Mouse (Mus musculus): ENCODE measurements around the gene Fgfr2. TPM values are rescaled to one million over a fixed set of nuclear protein-coding genes. Genes with fewer than 3 reads are reported as not detected.

The Fgfr2 gene
- total RNA-seq, 1 experiment, result 37.5 TPM

- H3K4me3 ChIP-seq (ENCODE audit: insufficient read depth in 1 of 2, low read depth in 1 of 2, low read length in 2 of 2, poor library complexity in 1 of 2, severe bottlenecking in 1 of 2), result no peak overlapping the region
- H3K9ac ChIP-seq (ENCODE audit: insufficient read depth, low read depth, low read length, poor library complexity, severe bottlenecking), result no peak overlapping the region
- TF ChIP-seq ZC3H11A (IDR thresholded peaks at IDR 0.05; ENCODE audit: borderline replicate concordance, low read depth, low read length) (no peak), HCFC1 (IDR thresholded peaks at IDR 0.05; ENCODE audit: borderline replicate concordance, insufficient read depth, low read length) (no peak), MAFK (IDR thresholded peaks at IDR 0.05; ENCODE audit: insufficient read depth, low read depth, low read length) (no peak), CHD2 (IDR thresholded peaks at IDR 0.05; ENCODE audit: low read depth, low read length) (no peak), ZNF384 (IDR thresholded peaks at IDR 0.05; ENCODE audit: low read depth, low read length) (no peak)
- no peaks in the 10 kb centered on the region for H3K9me3 ChIP-seq (ENCODE audit: control insufficient read depth, insufficient read depth, low read depth, low read length)
- H3K27ac ChIP-seq (ENCODE audit: insufficient read depth, low read depth, low read length, poor library complexity, severe bottlenecking), result no peak overlapping the region
- no peak for DNase-seq (ENCODE audit: low read depth, low spot score)
- in situ Hi-C loops (cut with MboI; ENCODE audit: low sequenced_read_pairs in 2 of 2, unreplicated experiment in 2 of 2), result no loop called here
- peaks cover 0 to 4% of the 10 kb centered on the region in 2 experiments; a peak in 1 of 4 replicates for H3K4me1 ChIP-seq (ENCODE audit: control insufficient read depth in 2 of 2, insufficient read depth in 2 of 2, low read length in 2 of 2, poor library complexity in 1 of 2)
- H3K36me3 ChIP-seq (ENCODE audit: control insufficient read depth, insufficient read depth, low read length, poor library complexity, severe bottlenecking), result peaks cover 13% of the 10 kb centered on the region; the same call in 1 of the 2 replicates
These were observed 2421.8 kb downstream of the Fgfr2 start for GRCm38 (mm10) chr7:130701336-130701735.

- Histone ChIP-seq H3K4me3 (ENCODE audit: insufficient read depth in 1 of 2, low read depth in 1 of 2, low read length in 2 of 2, poor library complexity in 1 of 2, severe bottlenecking in 1 of 2) (no peak overlapping the region), H3K9me3 (ENCODE audit: control insufficient read depth, insufficient read depth, low read depth, low read length) (no peaks in the 10 kb centered on the region), H3K27ac (ENCODE audit: insufficient read depth, low read depth, low read length, poor library complexity, severe bottlenecking) (no peak overlapping the region), H3K36me3 (ENCODE audit: control insufficient read depth, insufficient read depth, low read length, poor library complexity, severe bottlenecking) (peaks cover 13% of the 10 kb centered on the region; the same call in 1 of the 2 replicates), H3K9ac (ENCODE audit: insufficient read depth, low read depth, low read length, poor library complexity, severe bottlenecking) (no peak overlapping the region), H3K4me1 (ENCODE audit: control insufficient read depth in 2 of 2, insufficient read depth in 2 of 2, low read length in 2 of 2, poor library complexity in 1 of 2) (peaks cover 0 to 11% of the 10 kb centered on the region in 2 experiments; a peak in 1 of 4 replicates)
- no peak for TF ChIP-seq MAFK (IDR thresholded peaks at IDR 0.05; ENCODE audit: insufficient read depth, low read depth, low read length)
- TF ChIP-seq HCFC1 (IDR thresholded peaks at IDR 0.05; ENCODE audit: borderline replicate concordance, insufficient read depth, low read length), result no peak
- TF ChIP-seq CHD2 (IDR thresholded peaks at IDR 0.05; ENCODE audit: low read depth, low read length), result no peak
- TF ChIP-seq ZNF384 (IDR thresholded peaks at IDR 0.05; ENCODE audit: low read depth, low read length), result no peak
- TF ChIP-seq ZC3H11A (IDR thresholded peaks at IDR 0.05; ENCODE audit: borderline replicate concordance, low read depth, low read length), result no peak
- in situ Hi-C loops (cut with MboI; ENCODE audit: low sequenced_read_pairs in 2 of 2, unreplicated experiment in 2 of 2), result no loop called here
- no peak for DNase-seq (ENCODE audit: low read depth, low spot score)
These were observed 2424.7 kb downstream of the Fgfr2 start for GRCm38 (mm10) chr7:130698480-130698879.

- no peak overlapping the region for H3K4me3 ChIP-seq (ENCODE audit: insufficient read depth in 1 of 2, low read depth in 1 of 2, low read length in 2 of 2, poor library complexity in 1 of 2, severe bottlenecking in 1 of 2)
- DNase-seq (ENCODE audit: low read depth, low spot score), result no peak
- H3K4me1 ChIP-seq (ENCODE audit: control insufficient read depth in 2 of 2, insufficient read depth in 2 of 2, low read length in 2 of 2, poor library complexity in 1 of 2), result peaks cover 0 to 11% of the 10 kb centered on the region in 2 experiments; a peak in 2 of 4 replicates
- peaks cover 10% of the 10 kb centered on the region; the same call in 1 of the 2 replicates for H3K36me3 ChIP-seq (ENCODE audit: control insufficient read depth, insufficient read depth, low read length, poor library complexity, severe bottlenecking)
- H3K27ac ChIP-seq (ENCODE audit: insufficient read depth, low read depth, low read length, poor library complexity, severe bottlenecking), result no peak overlapping the region
- no peak for TF ChIP-seq MAFK (IDR thresholded peaks at IDR 0.05; ENCODE audit: insufficient read depth, low read depth, low read length)
- no peak for TF ChIP-seq HCFC1 (IDR thresholded peaks at IDR 0.05; ENCODE audit: borderline replicate concordance, insufficient read depth, low read length)
- TF ChIP-seq CHD2 (IDR thresholded peaks at IDR 0.05; ENCODE audit: low read depth, low read length), result no peak
- TF ChIP-seq ZC3H11A (IDR thresholded peaks at IDR 0.05; ENCODE audit: borderline replicate concordance, low read depth, low read length), result no peak
- no peak for TF ChIP-seq ZNF384 (IDR thresholded peaks at IDR 0.05; ENCODE audit: low read depth, low read length)
- in situ Hi-C loops (cut with MboI; ENCODE audit: low sequenced_read_pairs in 2 of 2, unreplicated experiment in 2 of 2), result no loop called here
- H3K9me3 ChIP-seq (ENCODE audit: control insufficient read depth, insufficient read depth, low read depth, low read length), result no peaks in the 10 kb centered on the region
- H3K9ac ChIP-seq (ENCODE audit: insufficient read depth, low read depth, low read length, poor library complexity, severe bottlenecking), result no peak overlapping the region
These were observed 2426.6 kb downstream of the Fgfr2 start for GRCm38 (mm10) chr7:130696347-130697234.

GRCm38 (mm10) chr7:130695669-130696338 is 2427.3 kb downstream of the Fgfr2 start:
- peaks cover 5% of the 10 kb centered on the region; the same call in 1 of the 2 replicates for H3K36me3 ChIP-seq (ENCODE audit: control insufficient read depth, insufficient read depth, low read length, poor library complexity, severe bottlenecking)
- peaks cover 0 to 16% of the 10 kb centered on the region in 2 experiments; a peak in 2 of 4 replicates for H3K4me1 ChIP-seq (ENCODE audit: control insufficient read depth in 2 of 2, insufficient read depth in 2 of 2, low read length in 2 of 2, poor library complexity in 1 of 2)
- no peak for DNase-seq (ENCODE audit: low read depth, low spot score)
- H3K4me3 ChIP-seq (ENCODE audit: insufficient read depth in 1 of 2, low read depth in 1 of 2, low read length in 2 of 2, poor library complexity in 1 of 2, severe bottlenecking in 1 of 2), result no peak overlapping the region
- in situ Hi-C loops (cut with MboI; ENCODE audit: low sequenced_read_pairs in 2 of 2, unreplicated experiment in 2 of 2), result no loop called here
- no peaks in the 10 kb centered on the region for H3K9me3 ChIP-seq (ENCODE audit: control insufficient read depth, insufficient read depth, low read depth, low read length)
- H3K27ac ChIP-seq (ENCODE audit: insufficient read depth, low read depth, low read length, poor library complexity, severe bottlenecking), result no peak overlapping the region
- no peak overlapping the region for H3K9ac ChIP-seq (ENCODE audit: insufficient read depth, low read depth, low read length, poor library complexity, severe bottlenecking)
- TF ChIP-seq CHD2 (IDR thresholded peaks at IDR 0.05; ENCODE audit: low read depth, low read length) (no peak), ZNF384 (IDR thresholded peaks at IDR 0.05; ENCODE audit: low read depth, low read length) (no peak), MAFK (IDR thresholded peaks at IDR 0.05; ENCODE audit: insufficient read depth, low read depth, low read length) (no peak), ZC3H11A (IDR thresholded peaks at IDR 0.05; ENCODE audit: borderline replicate concordance, low read depth, low read length) (no peak), HCFC1 (IDR thresholded peaks at IDR 0.05; ENCODE audit: borderline replicate concordance, insufficient read depth, low read length) (no peak)
